Mouse (Mus musculus) embryonic facial prominence, embryonic 12.5 days (tissue): Measurements from ENCODE around the gene Mgst2. TPM values are rescaled to one million over a fixed set of nuclear protein-coding genes. Genes with fewer than 3 reads are reported as not detected.
A peak's percentile ranks its signal among the peaks of the same experiment; 100 is the strongest.

Experiments
- ATAC-seq: fragments of 200-750 bp; cut with Nextera tagmentation; 2 replicates; pipeline ENCODE4 v1.8.0; 2017; ENCODE audit not compliant: insufficient number of reproducible peaks, insufficient read depth, low FRiP score, low TSS enrichment
- H3K27ac ChIP-seq: fragments of 300-500 bp; sonication (generic); 2 replicates; pipeline ENCODE4 v1.5.1; 2016; ENCODE audit warnings: mild to moderate bottlenecking
- H3K27me3 ChIP-seq: fragments of 300-500 bp; sonication (generic); 2 replicates; pipeline ENCODE4 v1.6.1; 2016; ENCODE audit warnings: mild to moderate bottlenecking, moderate library complexity
- H3K36me3 ChIP-seq: fragments of 300-500 bp; sonication (generic); 2 replicates; pipeline ENCODE4 v1.6.1; 2016; ENCODE audit warnings: mild to moderate bottlenecking
- H3K4me1 ChIP-seq: fragments of 300-500 bp; sonication (generic); 2 replicates; pipeline ENCODE4 v1.6.1; 2016
- H3K4me2 ChIP-seq: fragments of 300-500 bp; sonication (generic); replicated peaks from 2 replicates; pipeline ENCODE4 v1.6.1; 2016; ENCODE audit warnings: mild to moderate bottlenecking, moderate library complexity
- H3K4me3 ChIP-seq: fragments of 300-500 bp; sonication (generic); 2 replicates; pipeline ENCODE4 v1.5.1; 2016; ENCODE audit warnings: mild to moderate bottlenecking
- H3K9ac ChIP-seq: fragments of 300-500 bp; sonication (generic); 2 replicates; pipeline ENCODE4 v1.6.1; 2016; ENCODE audit warnings: mild to moderate bottlenecking, moderate library complexity
- H3K9me3 ChIP-seq: fragments of 300-500 bp; sonication (generic); 2 replicates; pipeline ENCODE4 v1.6.1; 2016; ENCODE audit warnings: mild to moderate bottlenecking, moderate library complexity
- WGBS: fragments of 180-500 bp; shearing (Covaris S2); methylation state at CpG from one replicate; pipeline ENCODE4 v1.1.7; 2016; 5-methylcytosine and 5-hydroxymethylcytosine counted together
- polyA plus RNA-seq: library from polyadenylated mRNA; unstranded; fragments of >200 nt; fragmentation: Nextera tagmentation; extraction: Ambion mirVana; gene quantifications from 2 replicates; pipeline ENCODE4 v1.2.1, GENCODE M21; 2016

The Mgst2 gene
- polyA plus RNA-seq, 1 experiment from 2014 or later: 1.3 TPM

- Histone ChIP-seq H3K27me3 (no peaks in the 10 kb centered on the region), H3K36me3 (peaks cover 23% of the 10 kb centered on the region), H3K4me3 (no peak overlapping the region), H3K4me2 (no peak overlapping the region), H3K9me3 (no peaks in the 10 kb centered on the region), H3K9ac (no peak overlapping the region), H3K4me1 (no peaks in the 10 kb centered on the region), H3K27ac (no peak overlapping the region)
- 95% methylated on average over 6 of the region's 6 CpGs for WGBS
- ATAC-seq: no peak
Measured at GRCm38 (mm10) chr3:51685539-51685938, 25.4 kb downstream of the Mgst2 start.

GRCm38 (mm10) chr3:51686316-51686715 lies 26.2 kb downstream of the Mgst2 start:
- H3K27ac ChIP-seq: no peak overlapping the region
- peaks cover 29% of the 10 kb centered on the region for H3K36me3 ChIP-seq
- WGBS: 85% methylated on average over 6 of the region's 6 CpGs
- no peaks in the 10 kb centered on the region for H3K9me3 ChIP-seq
- H3K9ac ChIP-seq: no peak overlapping the region
- H3K4me2 ChIP-seq: no peak overlapping the region
- H3K4me1 ChIP-seq: no peaks in the 10 kb centered on the region
- H3K4me3 ChIP-seq: no peak overlapping the region
- H3K27me3 ChIP-seq: no peaks in the 10 kb centered on the region
- ATAC-seq: no peak

GRCm38 (mm10) chr3:51686791-51687190 lies 26.6 kb downstream of the Mgst2 start:
- H3K36me3 ChIP-seq: peaks cover 29% of the 10 kb centered on the region

GRCm38 (mm10) chr3:51688725-51689124 lies 28.6 kb downstream of the Mgst2 start:
- Histone ChIP-seq H3K4me3 (no peak overlapping the region), H3K4me2 (no peak overlapping the region), H3K27me3 (no peaks in the 10 kb centered on the region), H3K9me3 (no peaks in the 10 kb centered on the region), H3K36me3 (peaks cover 29% of the 10 kb centered on the region), H3K9ac (no peak overlapping the region), H3K4me1 (no peaks in the 10 kb centered on the region), H3K27ac (no peak overlapping the region)
- ATAC-seq: no peak
- 89% methylated on average over 8 of the region's 8 CpGs for WGBS

More at GRCm38 (mm10) chr3:51686791-51687190, 26.6 kb downstream of the Mgst2 start:
- H3K27me3 ChIP-seq: no peaks in the 10 kb centered on the region
- H3K4me2 ChIP-seq: no peak overlapping the region
- no peaks in the 10 kb centered on the region for H3K4me1 ChIP-seq
- ATAC-seq: no peak
- no peak overlapping the region for H3K4me3 ChIP-seq
- H3K9me3 ChIP-seq: no peaks in the 10 kb centered on the region
- no peak overlapping the region for H3K27ac ChIP-seq
- WGBS: 83% methylated on average over 6 of the region's 6 CpGs
- no peak overlapping the region for H3K9ac ChIP-seq

GRCm38 (mm10) chr3:51693196-51693595 lies 33.0 kb downstream of the Mgst2 start:
- Histone ChIP-seq H3K9ac (no peak overlapping the region), H3K4me1 (no peaks in the 10 kb centered on the region), H3K4me3 (no peak overlapping the region), H3K27me3 (no peaks in the 10 kb centered on the region), H3K36me3 (peaks cover 37% of the 10 kb centered on the region), H3K27ac (no peak overlapping the region), H3K9me3 (no peaks in the 10 kb centered on the region), H3K4me2 (no peak overlapping the region)
- ATAC-seq: no peak
- 82% methylated on average over 10 of the region's 10 CpGs for WGBS

GRCm38 (mm10) chr3:51694576-51694975 lies 34.4 kb downstream of the Mgst2 start:
- peaks cover 25% of the 10 kb centered on the region for H3K36me3 ChIP-seq
- 86% methylated on average over 14 of the region's 14 CpGs for whole genome bisulfite sequencing
- H3K9ac ChIP-seq: no peak overlapping the region
- no peaks in the 10 kb centered on the region for H3K27me3 ChIP-seq
- no peak for ATAC-seq
- H3K27ac ChIP-seq: no peak overlapping the region
- no peak overlapping the region for H3K4me2 ChIP-seq
- H3K9me3 ChIP-seq: no peaks in the 10 kb centered on the region
- H3K4me1 ChIP-seq: no peaks in the 10 kb centered on the region
- H3K4me3 ChIP-seq: no peak overlapping the region

- H3K36me3 ChIP-seq: peaks cover 13% of the 10 kb centered on the region
- H3K27me3 ChIP-seq: no peaks in the 10 kb centered on the region
- no peak overlapping the region for H3K4me2 ChIP-seq
- H3K27ac ChIP-seq: no peak overlapping the region
- H3K4me3 ChIP-seq: no peak overlapping the region
- H3K9ac ChIP-seq: no peak overlapping the region
- H3K9me3 ChIP-seq: no peaks in the 10 kb centered on the region
- WGBS: 87% methylated on average over 3 of the region's 3 CpGs
- peaks cover 6% of the 10 kb centered on the region for H3K4me1 ChIP-seq
- ATAC-seq: no peak
Measured at GRCm38 (mm10) chr3:51695713-51696112, 35.6 kb downstream of the Mgst2 start.

- Histone ChIP-seq H3K9ac (no peak overlapping the region), H3K4me2 (no peak overlapping the region), H3K27me3 (no peaks in the 10 kb centered on the region), H3K4me3 (no peak overlapping the region), H3K9me3 (no peaks in the 10 kb centered on the region), H3K4me1 (peaks cover 25% of the 10 kb centered on the region), H3K27ac (no peak overlapping the region), H3K36me3 (peaks cover 9% of the 10 kb centered on the region; the same call in 1 of the 2 replicates)
- no peak for ATAC-seq
- 77% methylated on average over 3 of the region's 3 CpGs for WGBS
Measured at GRCm38 (mm10) chr3:51697931-51698330, 37.8 kb downstream of the Mgst2 start.

GRCm38 (mm10) chr3:51700123-51700522 lies 40.0 kb downstream of the Mgst2 start:
- peak overlapping the region; percentile 49; the same call in 1 of the 2 replicates for H3K4me2 ChIP-seq

GRCm38 (mm10) chr3:51700731-51701280 lies 40.6 kb downstream of the Mgst2 start:
- Histone ChIP-seq H3K9me3 (no peaks in the 10 kb centered on the region), H3K27ac (peak overlapping the region; percentile 91), H3K4me2 (peak overlapping the region; percentile 49), H3K27me3 (no peaks in the 10 kb centered on the region), H3K4me3 (peak overlapping the region; percentile 18; the same call in 1 of the 2 replicates), H3K4me1 (peaks cover 31% of the 10 kb centered on the region), H3K9ac (0 out of 2 replicates have a peak overlapping the region, but pooled peaks have one; percentile 20), H3K36me3 (peaks cover 9% of the 10 kb centered on the region; the same call in 1 of the 2 replicates)
- ATAC-seq: no peak
- WGBS: 17% methylated on average over 15 of the region's 15 CpGs

More at GRCm38 (mm10) chr3:51700123-51700522, 40.0 kb downstream of the Mgst2 start:
- Histone ChIP-seq H3K4me1 (peaks cover 31% of the 10 kb centered on the region), H3K27me3 (no peaks in the 10 kb centered on the region), H3K36me3 (peaks cover 9% of the 10 kb centered on the region; the same call in 1 of the 2 replicates), H3K9me3 (no peaks in the 10 kb centered on the region), H3K4me3 (no peak overlapping the region), H3K9ac (no peak overlapping the region), H3K27ac (peak overlapping the region; percentile 91; the same call in 1 of the 2 replicates)
- 68% methylated on average over 4 of the region's 4 CpGs for WGBS
- no peak for ATAC-seq

- WGBS: under 1% methylated on average over 27 of the region's 27 CpGs
Measured at GRCm38 (mm10) chr3:51701281-51701751, 41.2 kb downstream of the Mgst2 start.

GRCm38 (mm10) chr3:51701950-51702349 lies 41.8 kb downstream of the Mgst2 start:
- H3K27me3 ChIP-seq: no peaks in the 10 kb centered on the region
- peak overlapping the region; percentile 91 for H3K27ac ChIP-seq
- H3K36me3 ChIP-seq: no peaks in the 10 kb centered on the region
- H3K4me2 ChIP-seq: peak overlapping the region; percentile 49
- 4% methylated on average over 13 of the region's 13 CpGs for WGBS
- ATAC-seq: peak; percentile 68
- H3K9ac ChIP-seq: peak overlapping the region; percentile 24
- peak overlapping the region; percentile 18 for H3K4me3 ChIP-seq
- no peaks in the 10 kb centered on the region for H3K9me3 ChIP-seq
- peaks cover 31% of the 10 kb centered on the region for H3K4me1 ChIP-seq

More at GRCm38 (mm10) chr3:51701281-51701751, 41.2 kb downstream of the Mgst2 start:
- peak; percentile 94 for ATAC-seq
- Histone ChIP-seq H3K27ac (peak overlapping the region; percentile 91), H3K4me2 (peak overlapping the region; percentile 49), H3K4me1 (peaks cover 31% of the 10 kb centered on the region), H3K9me3 (no peaks in the 10 kb centered on the region), H3K36me3 (peaks cover 6% of the 10 kb centered on the region; the same call in 1 of the 2 replicates), H3K27me3 (no peaks in the 10 kb centered on the region), H3K9ac (peak overlapping the region; percentile 20; the same call in 1 of the 2 replicates), H3K4me3 (peak overlapping the region; percentile 18)
